Mouse (Mus musculus) stomach, embryonic 16.5 days (tissue): ENCODE measurements around the gene Aqp6. TPM values are rescaled to one million over a fixed set of nuclear protein-coding genes. Genes with fewer than 3 reads are reported as not detected.

Experiments
- ATAC-seq: fragments of 200-750 bp; cut with Nextera tagmentation; 2 replicates; pipeline ENCODE4 v1.8.0; 2017; ENCODE audit warnings: moderate number of reproducible peaks, moderate TSS enrichment; ENCODE audit not compliant: insufficient read depth, low FRiP score
- H3K27ac ChIP-seq: fragments of 300-500 bp; sonication (generic); 2 replicates; pipeline ENCODE4 v1.5.1; 2014; ENCODE audit warnings: low read length
- H3K27me3 ChIP-seq: fragments of 300-500 bp; sonication (generic); 2 replicates; pipeline ENCODE4 v1.6.1; 2014; ENCODE audit warnings: low read length, control low read depth, mixed read lengths; ENCODE audit not compliant: control insufficient read depth, insufficient read depth
- H3K36me3 ChIP-seq: fragments of 300-500 bp; sonication (generic); 2 replicates; pipeline ENCODE4 v1.6.1; 2014; ENCODE audit warnings: low read length; ENCODE audit not compliant: control insufficient read depth, insufficient read depth
- H3K4me1 ChIP-seq: fragments of 300-500 bp; sonication (generic); 2 replicates; pipeline ENCODE4 v1.6.1; 2014; ENCODE audit warnings: low read length, control low read depth, mixed read lengths; ENCODE audit not compliant: control insufficient read depth, insufficient read depth
- H3K4me2 ChIP-seq: fragments of 300-500 bp; sonication (generic); 2 replicates; pipeline ENCODE4 v1.6.1; 2014; ENCODE audit warnings: low read depth, low read length, mixed read lengths
- H3K4me3 ChIP-seq: fragments of 300-500 bp; sonication (generic); replicated peaks from 2 replicates; pipeline ENCODE4 v1.5.1; 2014; ENCODE audit warnings: mild to moderate bottlenecking, low read length
- H3K9ac ChIP-seq: fragments of 300-500 bp; sonication (generic); 2 replicates; pipeline ENCODE4 v1.6.1; 2014; ENCODE audit warnings: low read length
- H3K9me3 ChIP-seq: fragments of 300-500 bp; sonication (generic); replicated peaks from 2 replicates; pipeline ENCODE4 v1.6.1; 2016; ENCODE audit warnings: low read length, control low read depth; ENCODE audit not compliant: control insufficient read depth
- WGBS: fragments of 180-500 bp; shearing (Covaris S2); extraction: QIAGEN DNeasy Blood & Tissue Kit; methylation state at CpG from one replicate; pipeline ENCODE4 v1.1.7; 2014; 5-methylcytosine and 5-hydroxymethylcytosine counted together
- polyA plus RNA-seq: library from polyadenylated mRNA; unstranded; fragments of >200 nt; fragmentation: Nextera tagmentation; extraction: Ambion mirVana; gene quantifications from 2 replicates; pipeline ENCODE4 v1.2.1, GENCODE M21; 2015

Gene Aqp6
- polyA plus RNA-seq, 1 experiment from 2014 or later, result not detected

DNA sequence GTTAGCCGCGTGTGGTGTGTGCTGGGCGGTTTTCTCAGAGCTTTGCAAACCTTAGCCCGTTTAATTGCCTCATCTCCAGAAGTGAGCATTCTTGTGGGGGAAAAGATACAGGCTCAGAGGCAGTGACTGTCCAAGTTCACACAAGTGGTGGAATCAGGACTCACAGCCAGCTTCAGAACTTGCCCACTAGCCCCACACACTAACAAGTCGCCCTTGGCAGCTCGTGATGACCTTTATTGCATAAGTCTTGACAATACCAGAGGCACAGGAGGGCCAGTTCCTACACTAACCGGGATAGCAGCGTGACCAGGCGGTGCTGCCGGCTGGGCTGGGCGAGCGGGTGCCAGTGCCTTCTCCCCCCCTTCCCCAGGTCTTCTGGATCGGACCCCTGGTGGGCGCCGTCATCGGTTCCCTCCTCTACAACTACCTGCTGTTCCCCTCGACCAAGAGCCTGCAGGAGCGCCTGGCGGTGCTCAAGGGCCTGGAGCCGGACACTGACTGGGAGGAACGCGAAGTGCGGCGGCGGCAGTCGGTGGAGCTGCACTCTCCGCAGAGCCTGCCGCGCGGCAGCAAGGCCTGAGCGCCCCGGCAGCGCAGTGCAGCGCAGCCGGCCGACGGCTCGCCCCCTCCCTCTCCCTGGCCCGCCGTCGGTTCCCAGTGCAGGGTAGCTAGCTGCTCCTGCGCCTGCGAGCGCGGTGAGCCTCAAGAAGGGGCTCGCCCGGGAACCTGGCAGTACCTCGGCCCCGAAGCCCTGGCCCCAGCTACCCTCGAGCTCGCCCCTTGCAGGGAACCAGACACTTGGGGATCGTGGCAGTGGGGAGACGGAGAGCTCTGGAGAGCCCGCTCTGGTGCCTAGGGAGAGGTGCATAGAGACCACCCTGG is 17.5 kb upstream of the Aqp6 start:
- 3% methylated on average over 53 of the region's 54 CpGs for whole genome bisulfite sequencing

DNA sequence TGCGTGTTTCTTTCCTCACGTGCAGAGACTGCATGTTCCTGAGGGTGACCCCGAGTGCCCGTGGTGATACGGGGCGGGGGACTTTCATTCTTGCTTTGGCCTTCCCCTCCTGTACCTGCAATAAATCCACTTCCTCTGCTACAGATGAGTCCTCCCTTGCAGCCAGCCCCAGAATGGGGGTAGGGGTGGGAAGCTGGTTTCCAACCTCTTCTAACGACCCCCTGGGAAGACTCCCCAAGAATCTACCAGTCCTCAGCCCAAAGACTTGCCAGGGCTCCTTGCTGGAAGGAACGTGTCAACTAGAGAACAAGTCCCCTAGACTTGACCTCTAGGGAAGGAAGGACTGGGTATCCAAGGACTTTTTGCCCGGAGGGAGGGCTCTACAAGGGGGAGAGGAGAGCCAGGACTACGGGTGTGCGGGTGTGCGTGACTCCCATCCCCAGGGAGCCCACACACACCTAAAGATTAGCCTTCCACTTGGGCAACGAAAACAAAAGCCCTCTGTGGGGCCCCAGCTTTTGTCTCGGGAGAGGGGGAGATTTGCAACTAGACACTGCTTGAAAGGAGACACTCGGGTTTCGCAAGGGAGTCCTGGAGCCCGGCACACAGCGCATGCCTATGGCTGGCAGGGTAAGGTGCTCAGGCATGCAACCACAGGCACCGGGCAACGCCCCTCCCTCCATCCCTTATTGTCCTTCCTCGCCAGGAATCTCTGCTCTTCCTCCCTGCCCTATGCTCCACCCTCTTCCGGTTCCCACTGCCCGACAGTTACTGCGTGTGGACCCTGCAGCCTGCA is 16.6 kb upstream of the Aqp6 start:
- no peak overlapping the region for H3K9ac ChIP-seq
- no peak overlapping the region for H3K27ac ChIP-seq
- H3K36me3 ChIP-seq, result no peaks in the 10 kb centered on the region
- no peaks in the 10 kb centered on the region for H3K9me3 ChIP-seq
- peak; percentile 27; the same call in 1 of the 2 replicates for ATAC-seq
- H3K4me3 ChIP-seq, result peak overlapping the region; percentile 27
- H3K4me1 ChIP-seq, result peaks cover 16% of the 10 kb centered on the region
- peaks cover 89% of the 10 kb centered on the region for H3K27me3 ChIP-seq
- H3K4me2 ChIP-seq, result peak overlapping the region; percentile 45
- 2% methylated on average over 24 of the region's 24 CpGs for WGBS

More for the DNA sequence above, 17.5 kb upstream of the Aqp6 start:
- Histone ChIP-seq H3K4me3 (peak overlapping the region; percentile 27), H3K27me3 (peaks cover 80% of the 10 kb centered on the region), H3K9ac (peak overlapping the region; percentile 57), H3K27ac (no peak overlapping the region), H3K9me3 (no peaks in the 10 kb centered on the region), H3K4me2 (peak overlapping the region; percentile 45), H3K36me3 (no peaks in the 10 kb centered on the region), H3K4me1 (peaks cover 16% of the 10 kb centered on the region)
- peak; percentile 56; the same call in 1 of the 2 replicates for ATAC-seq

DNA sequence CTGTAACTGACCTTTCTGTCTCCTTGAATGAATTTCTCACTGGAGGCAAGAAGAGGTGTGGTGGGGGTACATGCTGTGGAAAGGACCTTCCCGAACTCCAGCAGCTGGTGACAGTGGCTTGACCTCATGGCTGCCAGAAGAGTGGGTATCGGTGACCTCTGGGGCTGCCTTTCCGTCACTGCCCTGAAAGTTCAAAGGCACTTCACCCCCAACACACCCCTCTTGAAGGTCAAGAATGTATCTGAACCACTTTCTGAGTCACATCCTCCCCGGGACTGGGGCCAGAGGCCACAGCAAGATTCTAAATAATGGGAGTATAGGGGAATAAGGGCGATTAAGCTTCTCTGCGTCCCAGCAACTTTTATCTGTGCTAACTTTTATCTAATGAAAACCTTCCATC is 15.5 kb upstream of the Aqp6 start:
- H3K4me3 ChIP-seq, result no peak overlapping the region
- H3K9me3 ChIP-seq, result no peaks in the 10 kb centered on the region
- H3K36me3 ChIP-seq, result no peaks in the 10 kb centered on the region
- H3K27ac ChIP-seq, result no peak overlapping the region
- H3K9ac ChIP-seq, result no peak overlapping the region
- H3K4me2 ChIP-seq, result no peak overlapping the region
- 58% methylated on average over 6 of the region's 6 CpGs for WGBS
- no peak for ATAC-seq
- H3K4me1 ChIP-seq, result peaks cover 16% of the 10 kb centered on the region
- H3K27me3 ChIP-seq, result peaks cover 94% of the 10 kb centered on the region

DNA sequence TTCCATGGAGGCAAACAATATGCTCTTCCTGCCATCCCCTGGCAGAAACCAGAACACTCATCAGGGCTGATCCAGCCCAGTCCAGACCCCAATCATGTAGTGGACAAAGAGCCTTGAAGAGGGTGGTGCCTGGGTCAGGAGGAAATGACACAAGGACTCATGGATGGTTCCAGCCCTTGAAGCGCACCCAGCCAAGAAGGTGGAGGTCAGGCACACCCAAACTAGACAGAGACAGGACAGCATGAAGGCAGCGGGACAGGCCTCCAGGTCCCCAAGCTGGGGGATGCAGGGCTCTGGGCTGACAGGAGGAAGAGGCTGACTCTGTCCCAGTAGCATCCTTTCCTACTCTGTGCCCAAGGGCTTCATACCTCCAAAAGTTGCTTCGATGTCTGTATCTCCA is 14.7 kb upstream of the Aqp6 start:
- Histone ChIP-seq H3K27ac (no peak overlapping the region), H3K4me1 (peaks cover 16% of the 10 kb centered on the region), H3K4me3 (no peak overlapping the region), H3K27me3 (peaks cover 95% of the 10 kb centered on the region), H3K9me3 (no peaks in the 10 kb centered on the region), H3K9ac (no peak overlapping the region), H3K36me3 (no peaks in the 10 kb centered on the region), H3K4me2 (no peak overlapping the region)
- WGBS, result 89% methylated on average over 3 of the region's 3 CpGs
- ATAC-seq, result no peak

DNA sequence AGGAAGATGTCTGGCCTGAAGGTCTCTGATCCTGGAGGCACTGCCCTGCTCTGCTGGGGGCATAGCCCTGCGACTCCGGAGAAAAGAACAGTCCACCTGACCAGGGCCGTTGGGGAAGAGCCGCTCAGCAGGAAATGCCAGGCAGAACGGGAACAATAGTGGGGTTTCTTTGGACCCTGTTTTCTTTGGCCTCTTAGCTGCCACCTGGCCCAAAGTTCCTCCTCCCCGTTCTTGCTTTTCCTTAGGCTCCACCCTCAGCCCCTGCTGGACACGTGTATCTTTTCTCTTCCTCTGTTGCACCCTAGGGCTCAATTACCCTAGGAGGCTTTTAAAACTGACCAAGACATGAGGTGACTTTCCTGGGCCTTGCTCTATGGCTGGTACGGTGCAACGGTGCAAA is 12.0 kb upstream of the Aqp6 start:
- Histone ChIP-seq H3K9ac (no peak overlapping the region), H3K27me3 (peaks cover 99% of the 10 kb centered on the region), H3K4me1 (peaks cover 9% of the 10 kb centered on the region), H3K36me3 (no peaks in the 10 kb centered on the region), H3K27ac (no peak overlapping the region), H3K4me2 (no peak overlapping the region), H3K4me3 (no peak overlapping the region), H3K9me3 (no peaks in the 10 kb centered on the region)
- 13% methylated on average over 9 of the region's 9 CpGs for WGBS
- ATAC-seq, result no peak

DNA sequence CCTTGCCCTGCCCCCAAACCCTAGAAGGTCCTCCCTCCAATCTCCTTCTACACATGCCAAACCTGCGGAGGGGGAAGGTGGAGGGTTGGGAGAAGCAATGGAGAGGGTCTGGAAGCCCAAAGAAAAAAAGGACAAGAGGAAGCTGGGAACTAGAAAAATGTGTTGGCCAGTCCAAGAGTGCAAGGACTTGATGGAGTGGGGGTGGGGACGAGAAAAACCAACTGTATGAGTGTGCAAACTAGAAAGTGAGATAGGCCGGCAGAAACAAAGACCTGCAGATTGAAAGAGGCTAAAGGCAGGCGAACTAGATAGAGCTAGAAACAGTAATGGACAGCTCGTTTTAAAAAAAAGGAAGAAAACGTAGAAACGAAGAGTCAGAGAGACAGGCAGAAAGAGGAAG is 11.5 kb upstream of the Aqp6 start:
- H3K4me3 ChIP-seq, result no peak overlapping the region
- no peak for ATAC-seq
- WGBS, result 26% methylated on average over 7 of the region's 7 CpGs

DNA sequence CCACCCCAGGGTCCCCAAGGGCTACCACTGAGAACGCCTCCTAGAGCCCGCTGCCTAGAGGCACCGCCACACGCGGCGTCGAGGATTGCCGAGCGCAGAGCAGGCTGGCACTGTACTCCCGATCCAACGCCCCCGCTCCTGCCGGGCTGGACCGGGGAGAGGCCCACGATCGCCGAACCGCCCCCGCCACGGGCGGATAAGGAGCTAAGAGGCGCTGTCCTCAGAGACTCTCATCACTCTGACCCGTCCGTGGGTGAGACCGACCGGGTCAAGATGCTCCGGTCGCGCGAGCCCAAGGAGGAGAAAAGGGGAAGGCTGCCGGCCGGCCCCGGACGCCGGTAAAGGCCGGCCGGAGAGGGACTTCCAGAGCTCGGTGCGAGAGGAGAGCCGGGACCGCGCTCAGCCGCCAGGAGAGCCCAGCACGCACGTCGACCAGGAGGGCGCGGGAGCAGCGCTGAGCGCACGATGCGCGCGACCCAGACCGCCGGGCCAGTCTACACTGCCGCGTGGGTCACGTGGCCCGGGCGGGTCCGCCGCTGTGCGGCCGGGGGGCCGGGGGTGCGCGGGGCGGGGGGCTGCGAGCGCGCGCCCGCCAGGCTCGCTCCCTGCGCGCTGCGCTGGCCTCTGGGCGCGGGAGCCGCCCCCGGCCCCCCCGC is 10.6 kb upstream of the Aqp6 start, which contains the start of gene Aqp5:
Gene Aqp5 (plus strand): TSS at position 354 of the 656 bp plus-strand sequence.
- H3K36me3 ChIP-seq, result no peaks in the 10 kb centered on the region
- WGBS, result 2% methylated on average over 79 of the region's 83 CpGs
- H3K9ac ChIP-seq, result peak within 1 kb of the TSS; percentile 38; the same call in 1 of the 2 replicates
- no peak within 1 kb of the TSS for H3K27ac ChIP-seq
- peak within 1 kb of the TSS; percentile 64 for H3K4me2 ChIP-seq
- no peaks in the 10 kb centered on the region; the same call in 1 of the 2 replicates for H3K4me1 ChIP-seq
- H3K9me3 ChIP-seq, result no peaks in the 10 kb centered on the region
- peak within 1 kb of the TSS; percentile 40 for H3K4me3 ChIP-seq
- H3K27me3 ChIP-seq, result peaks cover 100% of the 10 kb centered on the region
- peak; percentile 61; the same call in 1 of the 2 replicates for ATAC-seq

More for the DNA sequence above, 11.5 kb upstream of the Aqp6 start:
- Histone ChIP-seq H3K9ac (no peak overlapping the region), H3K36me3 (no peaks in the 10 kb centered on the region), H3K27me3 (peaks cover 99% of the 10 kb centered on the region), H3K4me1 (peaks cover 4% of the 10 kb centered on the region), H3K27ac (no peak overlapping the region), H3K4me2 (no peak overlapping the region), H3K9me3 (no peaks in the 10 kb centered on the region)

DNA sequence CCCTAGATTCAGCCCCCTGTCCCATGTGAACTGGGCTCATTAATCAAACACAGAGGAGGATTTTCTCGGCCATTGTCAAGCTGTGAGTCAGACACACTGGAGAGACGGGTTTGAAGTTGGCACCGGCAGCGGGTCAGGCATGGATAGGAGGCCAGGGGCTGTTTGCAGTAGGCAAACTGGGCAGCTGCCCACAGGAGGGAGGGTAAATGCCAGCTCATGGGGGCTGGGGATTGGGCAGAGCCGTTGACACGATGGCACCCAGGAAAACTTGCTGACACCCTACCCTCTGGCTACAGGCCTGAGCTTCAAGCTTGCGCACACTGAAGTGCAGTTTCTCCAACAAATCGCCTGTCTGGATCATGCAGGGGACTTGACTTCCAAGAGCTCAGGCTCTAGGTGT is 9.0 kb upstream of the Aqp6 start:
- WGBS, result 55% methylated on average over 8 of the region's 8 CpGs
- H3K27me3 ChIP-seq, result peaks cover 87% of the 10 kb centered on the region
- no peak overlapping the region for H3K9ac ChIP-seq
- H3K4me2 ChIP-seq, result no peak overlapping the region
- no peak for ATAC-seq
- H3K4me3 ChIP-seq, result no peak overlapping the region
- no peaks in the 10 kb centered on the region for H3K36me3 ChIP-seq
- no peak overlapping the region for H3K27ac ChIP-seq
- H3K4me1 ChIP-seq, result peaks cover 3% of the 10 kb centered on the region; the same call in 1 of the 2 replicates
- no peaks in the 10 kb centered on the region for H3K9me3 ChIP-seq
